Mouse (Mus musculus) stomach, postnatal 0 days (tissue): ENCODE data around the gene Irf6.

Source experiments
- CTCF ChIP-seq: IDR thresholded peaks from 2 replicates; pipeline ENCODE4 v1.5.1; 2016; ENCODE audit warnings: antibody characterized with exemption, low read depth, mild to moderate bottlenecking, moderate library complexity
- EP300 ChIP-seq: optimal IDR thresholded peaks from 2 replicates; pipeline ENCODE3; 2016; ENCODE audit warnings: antibody characterized with exemption

DNA sequence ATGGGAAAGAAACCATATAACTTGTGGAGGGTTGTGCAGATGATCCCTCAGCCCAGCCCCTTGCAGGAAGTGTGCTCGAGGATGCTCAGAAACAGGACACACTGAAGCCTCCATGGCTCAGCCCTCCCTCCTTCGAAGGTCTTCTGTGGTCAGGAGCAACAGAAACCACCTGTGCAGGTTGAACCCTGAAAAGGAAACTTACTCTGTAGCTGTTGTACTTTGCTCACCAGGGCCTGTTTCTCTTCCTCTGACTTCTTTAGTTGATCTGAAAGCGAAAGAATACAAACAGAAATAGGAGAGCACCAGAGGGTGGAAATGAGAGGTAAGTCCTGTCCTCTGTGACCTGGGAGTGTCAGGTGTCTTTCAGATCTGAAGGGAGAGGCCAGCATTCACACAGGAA lies 28.2 kb downstream of the Irf6 start:
- TF ChIP-seq CTCF = no peak
- no peak for TF ChIP-seq EP300
